Mouse (Mus musculus) gastrocnemius, postnatal 14 days (tissue): ENCODE results near the gene Hic1. TPM values are rescaled to one million over a fixed set of nuclear protein-coding genes. Genes with fewer than 3 reads are reported as not detected.
A peak's percentile ranks its signal among the peaks of the same experiment; 100 is the strongest.

Source experiments
- DNase-seq: peaks from one replicate; pipeline ENCODE4 v3.0.0; 2021; ENCODE audit warnings: mixed read lengths
- intact Hi-C: fragments of 180-260 bp; cut with DNase I; formaldehyde crosslinking; loops from one replicate; pipeline ENCODE4 v1.15.1; 2025; ENCODE audit warnings: low total_unique reads
- total RNA-seq, 2 experiments: library from RNA; stranded (reverse); gene quantifications; 2 replicates each; pipeline ENCODE4 v1.2.3; 2021

Gene Hic1
- total RNA-seq, 2 experiments from 2014 or later: 12.3 to 18.9 TPM

GRCm38 (mm10) chr11:75171186-75171865 lies 2.0 kb upstream of the Hic1 start:
- intact Hi-C loops: no loop called here
- DNase-seq: peak; percentile 16

- intact Hi-C loops: no loop called here
- DNase-seq: peak; percentile 92
Measured at GRCm38 (mm10) chr11:75170136-75170751, 925 bp upstream of the Hic1 start.

GRCm38 (mm10) chr11:75168590-75169361 lies 543 bp downstream of the Hic1 start:
- peak; percentile 89 for DNase-seq
- intact Hi-C loops: no loop called here

GRCm38 (mm10) chr11:75167643-75168589 lies 1.4 kb downstream of the Hic1 start:
- peak; percentile 54 for DNase-seq
- intact Hi-C loops: loop anchor here (2.0 kb wide), 1 partner anchor 187 kb away; no protein-coding TSS in a partner anchor

GRCm38 (mm10) chr11:75166861-75167642 lies 2.3 kb downstream of the Hic1 start:
- peak; percentile 45 for DNase-seq
- intact Hi-C loops: loop anchor here (2.0 kb wide), 1 partner anchor 186 kb away; no protein-coding TSS in a partner anchor

GRCm38 (mm10) chr11:75166193-75166842 lies 3.0 kb downstream of the Hic1 start:
- intact Hi-C loops: loop anchor here (2.0 kb wide), 1 partner anchor 186 kb away; no protein-coding TSS in a partner anchor
- no peak for DNase-seq

- intact Hi-C loops: loop anchor here (2.0 kb wide), 1 partner anchor 185 kb away; no protein-coding TSS in a partner anchor
- peak; percentile 84 for DNase-seq
Measured at GRCm38 (mm10) chr11:75165441-75166192, 3.7 kb downstream of the Hic1 start.

GRCm38 (mm10) chr11:75164750-75165149 lies 4.6 kb downstream of the Hic1 start:
- intact Hi-C loops: no loop called here
- DNase-seq: no peak

- no peak for DNase-seq
- intact Hi-C loops: no loop called here
Measured at GRCm38 (mm10) chr11:75164051-75164450, 5.3 kb downstream of the Hic1 start.

GRCm38 (mm10) chr11:75163379-75163778 lies 5.9 kb downstream of the Hic1 start:
- DNase-seq: peak; percentile 4
- intact Hi-C loops: no loop called here

GRCm38 (mm10) chr11:75162591-75163080 lies 6.7 kb downstream of the Hic1 start:
- DNase-seq: peak; percentile 3
- intact Hi-C loops: no loop called here

GRCm38 (mm10) chr11:75161417-75162008 lies 7.8 kb downstream of the Hic1 start:
- intact Hi-C loops: no loop called here
- peak; percentile 7 for DNase-seq

GRCm38 (mm10) chr11:75160954-75161353 lies 8.4 kb downstream of the Hic1 start:
- intact Hi-C loops: no loop called here
- DNase-seq: no peak

- no peak for DNase-seq
- intact Hi-C loops: no loop called here
Measured at GRCm38 (mm10) chr11:75159564-75159963, 9.8 kb downstream of the Hic1 start.

- intact Hi-C loops: no loop called here
Measured at GRCm38 (mm10) chr11:75158432-75158831, 10.9 kb downstream of the Hic1 start.

GRCm38 (mm10) chr11:75157901-75158300 lies 11.4 kb downstream of the Hic1 start:
- intact Hi-C loops: no loop called here
- DNase-seq: no peak

More at GRCm38 (mm10) chr11:75158432-75158831, 10.9 kb downstream of the Hic1 start:
- no peak for DNase-seq

- intact Hi-C loops: no loop called here
- DNase-seq: no peak
Measured at GRCm38 (mm10) chr11:75157037-75157436, 12.3 kb downstream of the Hic1 start.
